Mouse (Mus musculus) naive thymus-derived CD4-positive, alpha-beta T cell, adult 2 months (primary cell): ENCODE data around the gene Dlg2.

Source experiments
- DNase-seq: peaks from one replicate; pipeline ENCODE4 v3.0.0-alpha.2; 2011; ENCODE audit warnings: low read depth

The Dlg2 gene

GRCm38 (mm10) chr7:91090830-91091683 is 614.6 kb downstream of the Dlg2 start:
- no peak for DNase-seq

- no peak for DNase-seq
Observed at GRCm38 (mm10) chr7:91096467-91096866, 620.0 kb downstream of the Dlg2 start.

- no peak for DNase-seq
Observed at GRCm38 (mm10) chr7:91098521-91098920, 622.0 kb downstream of the Dlg2 start.

- no peak for DNase-seq
Observed at GRCm38 (mm10) chr7:91109575-91109974, 633.1 kb downstream of the Dlg2 start.

GRCm38 (mm10) chr7:91132128-91132527 is 655.7 kb downstream of the Dlg2 start:
- no peak for DNase-seq

GRCm38 (mm10) chr7:91154096-91154495 is 677.6 kb downstream of the Dlg2 start:
- no peak for DNase-seq

GRCm38 (mm10) chr7:91159144-91159543 is 682.7 kb downstream of the Dlg2 start:
- no peak for DNase-seq

GRCm38 (mm10) chr7:91161643-91162175 is 685.2 kb downstream of the Dlg2 start:
- no peak for DNase-seq

GRCm38 (mm10) chr7:91173560-91173959 is 697.1 kb downstream of the Dlg2 start:
- DNase-seq = no peak

GRCm38 (mm10) chr7:91188211-91188610 is 711.7 kb downstream of the Dlg2 start:
- no peak for DNase-seq

- DNase-seq = no peak
Observed at GRCm38 (mm10) chr7:91199372-91199771, 722.9 kb downstream of the Dlg2 start.

GRCm38 (mm10) chr7:91208083-91208852 is 731.8 kb downstream of the Dlg2 start:
- no peak for DNase-seq

GRCm38 (mm10) chr7:91208973-91209372 is 732.5 kb downstream of the Dlg2 start:
- DNase-seq = no peak

GRCm38 (mm10) chr7:91212236-91212635 is 735.8 kb downstream of the Dlg2 start:
- no peak for DNase-seq

- DNase-seq = no peak
Observed at GRCm38 (mm10) chr7:91214921-91215320, 738.4 kb downstream of the Dlg2 start.

- DNase-seq = no peak
Observed at GRCm38 (mm10) chr7:91218321-91218987, 742.0 kb downstream of the Dlg2 start.

- DNase-seq = peak; percentile 16
Observed at GRCm38 (mm10) chr7:91226442-91226841, 750.0 kb downstream of the Dlg2 start.

GRCm38 (mm10) chr7:91241718-91242117 is 765.2 kb downstream of the Dlg2 start:
- no peak for DNase-seq

GRCm38 (mm10) chr7:91261672-91262030 is 785.2 kb downstream of the Dlg2 start:
- DNase-seq = no peak

- DNase-seq = no peak
Observed at GRCm38 (mm10) chr7:91262031-91262951, 785.8 kb downstream of the Dlg2 start.

GRCm38 (mm10) chr7:91262998-91263397 is 786.5 kb downstream of the Dlg2 start:
- DNase-seq = no peak
